Mouse (Mus musculus) myocyte (in vitro differentiated cells): Measurements from ENCODE around the gene Cfdp1. TPM values are rescaled to one million over a fixed set of nuclear protein-coding genes. Genes with fewer than 3 reads are reported as not detected.

Experiments
- H3K27me3 ChIP-seq: one replicate; pipeline ENCODE4 v1.6.1; 2011; ENCODE audit not compliant: control insufficient read depth, insufficient read depth, insufficient read length
- H3K36me3 ChIP-seq: one replicate; pipeline ENCODE4 v1.6.1; 2011; ENCODE audit not compliant: control insufficient read depth, insufficient read depth
- H3K4me2 ChIP-seq: one replicate; pipeline ENCODE4 v1.6.1; 2011; ENCODE audit warnings: low read depth, control low read depth
- H3K4me3 ChIP-seq: one replicate; pipeline ENCODE4 v1.5.1; 2011; ENCODE audit warnings: mild to moderate bottlenecking, control low read depth, moderate library complexity
- H3K79me2 ChIP-seq: one replicate; pipeline ENCODE4 v1.6.1; 2011; ENCODE audit not compliant: control insufficient read depth, insufficient read depth
- H3ac ChIP-seq: one replicate; pipeline ENCODE4 v1.6.1; 2011; ENCODE audit not compliant: control insufficient read depth, insufficient read length
- CEBPB ChIP-seq: IDR thresholded peaks from 2 replicates; pipeline ENCODE4 v1.6.1; 2011; ENCODE audit warnings: mild to moderate bottlenecking, moderate library complexity; ENCODE audit not compliant: poor library complexity, insufficient read depth, severe bottlenecking
- E2F4 ChIP-seq: IDR thresholded peaks from one replicate; pipeline ENCODE4 v1.6.1; 2011; ENCODE audit warnings: mild to moderate bottlenecking, control low read depth, moderate library complexity; ENCODE audit not compliant: insufficient read depth
- MAX ChIP-seq: IDR thresholded peaks from one replicate; pipeline ENCODE4 v1.6.1; 2011; ENCODE audit warnings: low read depth, mild to moderate bottlenecking, control low read depth
- MYOD1 ChIP-seq, 3 experiments: IDR thresholded peaks; one replicate each; pipeline ENCODE4 v1.6.1; 2011; ENCODE audit warnings: control low read depth in 2 of 3, low read depth in 2 of 3, mild to moderate bottlenecking in 2 of 3, moderate library complexity in 1 of 3; ENCODE audit not compliant: insufficient read length in 2 of 3, control insufficient read depth in 1 of 3
- MYOG ChIP-seq, 3 experiments: IDR thresholded peaks; one replicate each; pipeline ENCODE4 v1.6.1; 2011; ENCODE audit warnings: control low read depth in 2 of 3, low read depth in 2 of 3, mild to moderate bottlenecking in 2 of 3; ENCODE audit not compliant: insufficient read length in 2 of 3, control insufficient read depth in 1 of 3, insufficient read depth in 1 of 3
- POLR2A ChIP-seq: IDR thresholded peaks from one replicate; pipeline ENCODE4 v1.6.1; 2011; ENCODE audit warnings: low read depth, mild to moderate bottlenecking, control low read depth, moderate library complexity; ENCODE audit not compliant: insufficient read length
- POLR2AphosphoS2 ChIP-seq: IDR thresholded peaks from one replicate; pipeline ENCODE4 v1.6.1; 2011; ENCODE audit warnings: low read depth, control low read depth; ENCODE audit not compliant: insufficient read length
- REST ChIP-seq: IDR thresholded peaks from one replicate; pipeline ENCODE4 v1.6.1; 2011; ENCODE audit warnings: mild to moderate bottlenecking, control low read depth, moderate library complexity; ENCODE audit not compliant: insufficient read depth, insufficient read length
- SRF ChIP-seq: IDR thresholded peaks from one replicate; pipeline ENCODE4 v1.6.1; 2011; ENCODE audit warnings: low read depth; ENCODE audit not compliant: control insufficient read depth, insufficient read length
- TCF12 ChIP-seq: IDR thresholded peaks from one replicate; pipeline ENCODE4 v1.6.1; 2011; ENCODE audit warnings: mild to moderate bottlenecking, control low read depth; ENCODE audit not compliant: poor library complexity, insufficient read depth, severe bottlenecking
- TCF3 ChIP-seq: IDR thresholded peaks from one replicate; pipeline ENCODE4 v1.6.1; 2011; ENCODE audit warnings: low read depth, control low read depth; ENCODE audit not compliant: insufficient read length
- USF1 ChIP-seq: IDR thresholded peaks from one replicate; pipeline ENCODE4 v1.6.1; 2011; ENCODE audit warnings: low read depth, mild to moderate bottlenecking, control low read depth, moderate library complexity
- polyA plus RNA-seq: library from polyadenylated mRNA; unstranded; fragments of >200 nt; fragmentation: generic; extraction: Trizol; gene quantifications from one replicate; pipeline ENCODE4 v1.2.1, GENCODE M21; 2012; ENCODE audit warnings: missing spikeins

Gene Cfdp1
- polyA plus RNA-seq, 1 experiment: 44.9 TPM

DNA sequence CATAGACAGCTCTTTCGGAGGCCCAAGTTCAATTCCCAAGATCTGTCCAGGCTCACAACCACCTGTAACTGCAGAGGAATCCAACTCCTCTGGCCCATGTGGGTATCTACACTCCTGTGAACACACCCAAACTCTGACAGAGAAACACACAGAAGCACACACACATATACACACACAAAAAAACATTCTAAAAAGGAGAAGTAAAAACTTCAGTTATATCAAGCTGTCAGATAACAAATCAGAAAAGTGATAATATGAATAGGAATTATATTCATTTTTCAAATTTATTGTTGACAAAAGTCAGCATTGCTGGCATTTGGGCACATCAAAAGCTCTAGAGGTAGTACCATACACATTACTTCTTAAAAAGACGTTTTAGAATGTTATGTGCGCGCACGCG, 7.3 kb downstream of the Cfdp1 start:
- TF ChIP-seq SRF (no peak), CEBPB (no peak), TCF12 (no peak), POLR2AphosphoS2 (no peak), MAX (no peak), MYOG (IDR thresholded peaks at IDR 0.05; ENCODE audit: control insufficient read depth in 1 of 3, insufficient read depth in 1 of 3, insufficient read length in 2 of 3, low read depth in 2 of 3) (no peak), E2F4 (no peak), POLR2A (no peak), MYOD1 (IDR thresholded peaks at IDR 0.05; ENCODE audit: control insufficient read depth in 1 of 3, insufficient read length in 2 of 3, low read depth in 2 of 3) (no peak), REST (no peak), USF1 (no peak), TCF3 (no peak)
- H3K27me3 ChIP-seq: no peaks in the 10 kb centered on the region
- no peak overlapping the region for H3ac ChIP-seq
- no peak overlapping the region for H3K4me2 ChIP-seq
- H3K36me3 ChIP-seq: peaks cover 25% of the 10 kb centered on the region
- peaks cover 63% of the 10 kb centered on the region for H3K79me2 ChIP-seq
- H3K4me3 ChIP-seq: no peak overlapping the region

GRCm38 (mm10) chr8:111835540-111835939, 18.6 kb downstream of the Cfdp1 start:
- TF ChIP-seq SRF: no peak
- no peak for TF ChIP-seq POLR2A
- TF ChIP-seq MAX: no peak
- no peak for TF ChIP-seq TCF12
- TF ChIP-seq MYOG (IDR thresholded peaks at IDR 0.05; ENCODE audit: control insufficient read depth in 1 of 3, insufficient read depth in 1 of 3, insufficient read length in 2 of 3, low read depth in 2 of 3): no peak
- no peak for TF ChIP-seq E2F4
- TF ChIP-seq REST: no peak
- no peak for TF ChIP-seq USF1
- TF ChIP-seq CEBPB: no peak
- no peak for TF ChIP-seq POLR2AphosphoS2
- no peak for TF ChIP-seq MYOD1 (IDR thresholded peaks at IDR 0.05; ENCODE audit: control insufficient read depth in 1 of 3, insufficient read length in 2 of 3, low read depth in 2 of 3)
- no peak for TF ChIP-seq TCF3
- Histone ChIP-seq H3K4me2 (no peak overlapping the region), H3ac (no peak overlapping the region), H3K79me2 (no peaks in the 10 kb centered on the region), H3K27me3 (no peaks in the 10 kb centered on the region), H3K36me3 (peaks cover 32% of the 10 kb centered on the region), H3K4me3 (no peak overlapping the region)

GRCm38 (mm10) chr8:111834011-111834410, 20.1 kb downstream of the Cfdp1 start:
- Histone ChIP-seq H3ac (no peak overlapping the region), H3K27me3 (no peaks in the 10 kb centered on the region), H3K79me2 (no peaks in the 10 kb centered on the region), H3K4me3 (no peak overlapping the region), H3K4me2 (no peak overlapping the region), H3K36me3 (peaks cover 39% of the 10 kb centered on the region)
- TF ChIP-seq TCF12 (no peak), TCF3 (no peak), MYOD1 (IDR thresholded peaks at IDR 0.05; ENCODE audit: control insufficient read depth in 1 of 3, insufficient read length in 2 of 3, low read depth in 2 of 3) (no peak), REST (no peak), MAX (no peak), USF1 (no peak)

DNA sequence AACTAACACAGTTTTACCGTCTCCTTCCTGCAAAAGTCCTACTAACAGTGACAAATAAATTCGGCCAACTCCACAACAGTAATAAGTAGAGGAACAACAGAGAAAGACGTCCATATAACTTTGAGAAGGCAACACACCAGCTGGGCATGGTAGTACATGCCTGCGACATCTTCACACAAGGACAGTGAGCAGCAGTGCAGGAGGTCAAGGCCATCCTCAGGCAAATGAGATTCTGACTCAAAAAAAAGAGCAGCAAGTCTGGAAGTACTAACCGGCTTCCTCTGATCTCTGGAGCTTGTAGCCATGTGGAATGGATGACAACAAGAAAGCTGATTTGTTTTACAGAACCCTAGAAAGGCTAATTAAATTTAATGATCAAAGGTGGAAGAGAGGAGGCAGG, 21.1 kb downstream of the Cfdp1 start:
- H3K4me2 ChIP-seq: no peak overlapping the region
- no peak overlapping the region for H3ac ChIP-seq
- peaks cover 39% of the 10 kb centered on the region for H3K36me3 ChIP-seq
- TF ChIP-seq MYOD1 (IDR thresholded peaks at IDR 0.05; ENCODE audit: control insufficient read depth in 1 of 3, insufficient read length in 2 of 3, low read depth in 2 of 3) (no peak), POLR2AphosphoS2 (no peak), USF1 (no peak)
- H3K27me3 ChIP-seq: no peaks in the 10 kb centered on the region
- H3K4me3 ChIP-seq: no peak overlapping the region
- H3K79me2 ChIP-seq: no peaks in the 10 kb centered on the region

- Histone ChIP-seq H3K36me3 (peaks cover 34% of the 10 kb centered on the region), H3K27me3 (no peaks in the 10 kb centered on the region)
- TF ChIP-seq POLR2A (no peak), SRF (no peak), POLR2AphosphoS2 (no peak), CEBPB (no peak), USF1 (no peak)
Measured at GRCm38 (mm10) chr8:111831996-111832395, 22.1 kb downstream of the Cfdp1 start.

DNA sequence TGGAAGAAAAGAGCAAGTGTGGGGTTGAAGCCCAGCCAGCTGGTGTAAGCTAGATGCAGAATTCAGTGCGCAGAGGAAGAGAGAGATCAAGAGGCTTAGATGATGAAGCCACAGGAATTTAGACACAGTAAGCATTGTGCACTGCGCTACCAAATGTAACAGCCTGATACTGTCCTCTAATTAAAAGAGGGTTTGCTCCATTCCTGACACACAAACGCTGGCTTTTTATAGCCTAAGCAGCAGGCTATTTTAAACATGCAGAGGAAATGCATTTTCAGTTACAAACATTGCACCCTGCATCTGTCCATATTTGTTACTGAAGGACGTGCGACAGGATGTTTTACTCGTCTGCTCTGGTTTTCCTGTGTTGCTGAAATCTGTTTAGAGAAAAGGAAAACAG, 25.5 kb downstream of the Cfdp1 start:
- peaks cover 51% of the 10 kb centered on the region for H3K36me3 ChIP-seq
- no peak overlapping the region for H3ac ChIP-seq
- no peaks in the 10 kb centered on the region for H3K27me3 ChIP-seq
- H3K79me2 ChIP-seq: no peaks in the 10 kb centered on the region
- TF ChIP-seq MYOD1 (IDR thresholded peaks at IDR 0.05; ENCODE audit: control insufficient read depth in 1 of 3, insufficient read length in 2 of 3, low read depth in 2 of 3) (peak in 1 of 3 experiments; percentile 31), E2F4 (no peak), TCF12 (no peak), POLR2AphosphoS2 (no peak), TCF3 (no peak), POLR2A (no peak), MYOG (IDR thresholded peaks at IDR 0.05; ENCODE audit: control insufficient read depth in 1 of 3, insufficient read depth in 1 of 3, insufficient read length in 2 of 3, low read depth in 2 of 3) (peak in 1 of 3 experiments; percentile 49), USF1 (no peak), MAX (no peak)
- no peak overlapping the region for H3K4me3 ChIP-seq
- H3K4me2 ChIP-seq: no peak overlapping the region

More at GRCm38 (mm10) chr8:111831996-111832395, 22.1 kb downstream of the Cfdp1 start:
- Histone ChIP-seq H3ac (no peak overlapping the region), H3K4me2 (no peak overlapping the region), H3K79me2 (no peaks in the 10 kb centered on the region), H3K4me3 (no peak overlapping the region)
